Mouse (Mus musculus): Measurements from ENCODE around the gene Svs3a. TPM values are rescaled to one million over a fixed set of nuclear protein-coding genes. Genes with fewer than 3 reads are reported as not detected.
"Not testable (repeated sequence)": the region's sequence is repeated elsewhere in the genome, so short reads cannot be mapped to it uniquely, and the experiment has no call there.

The Svs3a gene
- total RNA-seq (2022): not detected

- not testable (repeated sequence) for DNase-seq (ENCODE audit: low spot score in 2 of 2)
These were observed at the start of gene Svs3a for GRCm38 (mm10) chr2:164288968-164289367. Gene Svs3a (plus strand): TSS chr2:164289268.

GRCm38 (mm10) chr2:164256540-164256939 is 32.5 kb upstream of the Svs3a start, which contains the start of gene Svs3b:
Gene Svs3b (minus strand): TSS chr2:164256640.
- not testable (repeated sequence) for DNase-seq (ENCODE audit: low spot score in 2 of 2)

GRCm38 (mm10) chr2:164278359-164278758 is 10.7 kb upstream of the Svs3a start, which contains the start of gene Svs4:
Gene Svs4 (minus strand): TSS chr2:164278459.
- DNase-seq (ENCODE audit: low spot score in 2 of 2): no peak

GRCm38 (mm10) chr2:164312599-164312998 is 23.5 kb downstream of the Svs3a start:
- DNase-seq (ENCODE audit: low spot score in 2 of 2): no peak

GRCm38 (mm10) chr2:164315460-164315859 is 26.4 kb downstream of the Svs3a start:
- not testable (repeated sequence) for DNase-seq (ENCODE audit: low spot score in 2 of 2)

- DNase-seq (ENCODE audit: low spot score in 2 of 2): not testable (repeated sequence)
These were observed 27.4 kb downstream of the Svs3a start, which contains the start of gene Svs6 for GRCm38 (mm10) chr2:164316451-164316850. Gene Svs6 (plus strand): TSS chr2:164316751.

- DNase-seq (ENCODE audit: low spot score in 2 of 2): no peak
These were observed 31.9 kb downstream of the Svs3a start for GRCm38 (mm10) chr2:164320983-164321382.

- DNase-seq (ENCODE audit: low spot score in 2 of 2): not testable (repeated sequence)
These were observed 43.4 kb downstream of the Svs3a start, which contains the start of gene Svs5 for GRCm38 (mm10) chr2:164332440-164332839. Gene Svs5 (plus strand): TSS chr2:164332740.

Other genes with a start within 250 kb of the Svs3a start
- 1 to 10 TPM; 6.2 to 8.5 (median 7.2) TPM for gene Stk4, start 218.9 kb upstream of the Svs3a start, total RNA-seq (2022)
- gene Tomm34, start 218.1 kb upstream of the Svs3a start, total RNA-seq (2022): 10 to 100 TPM; 12.7 to 15.9 (median 13.6) TPM
- gene Kcns1, start 118.2 kb upstream of the Svs3a start, total RNA-seq (2022): 1 to 10 TPM in 3 of 4 experiments, under 1 TPM in 1; 0.54 to 1.8 (median 1.4) TPM
- gene Wfdc5, start 106.5 kb upstream of the Svs3a start, total RNA-seq (2022): under 1 TPM in 1 of 4 experiments, not detected in 3; 0.19 TPM
- gene Wfdc12, start 98.7 kb upstream of the Svs3a start, total RNA-seq (2022): not detected
- not detected for gene Wfdc15a, start 89.1 kb upstream of the Svs3a start, total RNA-seq (2022)
- gene Wfdc15b, start 67.6 kb upstream of the Svs3a start, total RNA-seq (2022): not detected
- gene Svs2, start 50.8 kb upstream of the Svs3a start, total RNA-seq (2022): not detected
- not detected for gene Svs3b, start 32.6 kb upstream of the Svs3a start, total RNA-seq (2022)
- not detected for gene Svs4, start 10.8 kb upstream of the Svs3a start, total RNA-seq (2022)
- gene Svs6, start 27.5 kb downstream of the Svs3a start, total RNA-seq (2022): not detected
- not detected for gene Svs5, start 43.5 kb downstream of the Svs3a start, total RNA-seq (2022)
- gene Slpi, start 99.8 kb downstream of the Svs3a start, total RNA-seq (2022): under 1 TPM in 1 of 4 experiments, not detected in 3; 0.67 TPM
- not detected for gene Rbpjl, start 113.9 kb downstream of the Svs3a start, total RNA-seq (2022)
- under 1 TPM; 0.27 to 0.99 (median 0.44) TPM for gene Matn4, start 115.9 kb downstream of the Svs3a start, total RNA-seq (2022)
- gene Sdc4, start 154.6 kb downstream of the Svs3a start, total RNA-seq (2022): 10 to 100 TPM; 23.9 to 58.8 (median 34.1) TPM
- 10 to 100 TPM; 25.3 to 27.8 (median 26.6) TPM for gene Sys1, start 167.7 kb downstream of the Svs3a start, total RNA-seq (2022)
- gene Gm20458, start 171.7 kb downstream of the Svs3a start, total RNA-seq (2022): 10 to 100 TPM in 2 of 4 experiments, 1 to 10 TPM in 1, not detected in 1; 3.8 to 12.1 (median 11.8) TPM
- gene Trp53tg5, start 184.5 kb downstream of the Svs3a start, total RNA-seq (2022): not detected
- 10 to 100 TPM; 14.8 to 32.8 (median 22.6) TPM for gene Dbndd2, start 196.8 kb downstream of the Svs3a start, total RNA-seq (2022)
- 10 to 100 TPM; 27.2 to 33.2 (median 30.0) TPM for gene Pigt, start 208.3 kb downstream of the Svs3a start, total RNA-seq (2022)

All from gastrocnemius, adult 8-10 months (tissue).